Mouse (Mus musculus): ENCODE measurements at regions not wholly inside any gene's neighbourhood (a gene's known extent, or its start where the extent isn't known, plus 50 kb on each side); places are given as distances from the start of the nearest gene placed in this dataset.

GRCm38 (mm10) chr2:166386817-166387216, 231.4 kb upstream of the Sulf2 start:
- Histone ChIP-seq H3K4me3 (ENCODE audit: low read depth, low read length) (no peak overlapping the region), H3K4me1 (ENCODE audit: control insufficient read depth, insufficient read depth, low read length) (no peaks in the 10 kb centered on the region; the same call in 1 of the 2 replicates), H3K9me3 (ENCODE audit: control insufficient read depth, low read depth, low read length) (no peaks in the 10 kb centered on the region), H3K4me2 (replicated peaks; ENCODE audit: low read depth, low read length) (no peak overlapping the region), H3K27me3 (ENCODE audit: control insufficient read depth, insufficient read depth, low read length) (no peaks in the 10 kb centered on the region), H3K36me3 (ENCODE audit: control insufficient read depth, insufficient read depth, low read length) (no peaks in the 10 kb centered on the region), H3K27ac (ENCODE audit: low read length) (no peak overlapping the region), H3K9ac (replicated peaks; ENCODE audit: low read depth, low read length) (no peak overlapping the region)
- no peak for ATAC-seq (ENCODE audit: insufficient number of reproducible peaks, insufficient read depth, low FRiP score, low read depth)
- 74% methylated on average over 5 of the region's 5 CpGs for WGBS

DNA sequence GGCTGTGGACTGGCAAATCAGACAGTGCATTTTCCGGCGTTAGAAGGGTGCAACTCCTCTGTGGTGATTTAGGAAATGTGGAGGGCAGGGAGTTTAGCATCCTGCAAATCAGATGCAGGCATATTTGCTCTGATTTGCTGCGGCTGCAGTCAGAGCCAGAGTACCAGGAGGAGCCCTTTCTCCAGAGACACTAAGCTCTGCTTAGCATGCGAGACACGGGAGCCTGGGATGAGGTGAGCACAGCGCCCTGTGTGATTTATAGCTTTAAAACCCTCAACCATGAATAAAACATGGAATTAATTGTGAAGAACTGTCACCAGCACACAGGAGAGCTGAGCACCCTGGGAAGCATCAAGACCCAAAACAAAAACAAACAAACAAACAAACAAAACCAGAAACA, 229.1 kb upstream of the Sulf2 start:
- Histone ChIP-seq H3K9me3 (ENCODE audit: control insufficient read depth, low read depth, low read length) (no peaks in the 10 kb centered on the region), H3K9ac (replicated peaks; ENCODE audit: low read depth, low read length) (no peak overlapping the region), H3K27me3 (ENCODE audit: control insufficient read depth, insufficient read depth, low read length) (no peaks in the 10 kb centered on the region), H3K4me2 (replicated peaks; ENCODE audit: low read depth, low read length) (no peak overlapping the region), H3K36me3 (ENCODE audit: control insufficient read depth, insufficient read depth, low read length) (no peaks in the 10 kb centered on the region), H3K27ac (ENCODE audit: low read length) (no peak overlapping the region), H3K4me1 (ENCODE audit: control insufficient read depth, insufficient read depth, low read length) (no peaks in the 10 kb centered on the region; the same call in 1 of the 2 replicates), H3K4me3 (ENCODE audit: low read depth, low read length) (no peak overlapping the region)
- 57% methylated on average over 6 of the region's 6 CpGs for WGBS
- no peak for ATAC-seq (ENCODE audit: insufficient number of reproducible peaks, insufficient read depth, low FRiP score, low read depth)

- Histone ChIP-seq H3K9ac (replicated peaks; ENCODE audit: low read depth, low read length) (no peak overlapping the region), H3K27ac (ENCODE audit: low read length) (no peak overlapping the region), H3K36me3 (ENCODE audit: control insufficient read depth, insufficient read depth, low read length) (no peaks in the 10 kb centered on the region), H3K4me2 (replicated peaks; ENCODE audit: low read depth, low read length) (no peak overlapping the region), H3K4me1 (ENCODE audit: control insufficient read depth, insufficient read depth, low read length) (peaks cover 5% of the 10 kb centered on the region; the same call in 1 of the 2 replicates), H3K9me3 (ENCODE audit: control insufficient read depth, low read depth, low read length) (no peaks in the 10 kb centered on the region), H3K27me3 (ENCODE audit: control insufficient read depth, insufficient read depth, low read length) (no peaks in the 10 kb centered on the region), H3K4me3 (ENCODE audit: low read depth, low read length) (no peak overlapping the region)
- 86% methylated on average over 5 of the region's 5 CpGs for WGBS
- ATAC-seq (ENCODE audit: insufficient number of reproducible peaks, insufficient read depth, low FRiP score, low read depth) = no peak
These were observed 227.9 kb upstream of the Sulf2 start for GRCm38 (mm10) chr2:166383356-166383755.

- no peak for ATAC-seq (ENCODE audit: insufficient number of reproducible peaks, insufficient read depth, low FRiP score, low read depth)
- H3K4me1 ChIP-seq (ENCODE audit: control insufficient read depth, insufficient read depth, low read length) = peaks cover 16% of the 10 kb centered on the region; the same call in 1 of the 2 replicates
- no peak overlapping the region for H3K4me2 ChIP-seq (replicated peaks; ENCODE audit: low read depth, low read length)
- no peak overlapping the region for H3K27ac ChIP-seq (ENCODE audit: low read length)
- no peak overlapping the region for H3K9ac ChIP-seq (replicated peaks; ENCODE audit: low read depth, low read length)
- no peaks in the 10 kb centered on the region for H3K9me3 ChIP-seq (ENCODE audit: control insufficient read depth, low read depth, low read length)
- no peaks in the 10 kb centered on the region for H3K27me3 ChIP-seq (ENCODE audit: control insufficient read depth, insufficient read depth, low read length)
- H3K36me3 ChIP-seq (ENCODE audit: control insufficient read depth, insufficient read depth, low read length) = no peaks in the 10 kb centered on the region
- H3K4me3 ChIP-seq (ENCODE audit: low read depth, low read length) = no peak overlapping the region
- WGBS = 71% methylated on average over 7 of the region's 7 CpGs
These were observed 226.7 kb upstream of the Sulf2 start for GRCm38 (mm10) chr2:166382180-166382579.

- Histone ChIP-seq H3K27ac (ENCODE audit: low read length) (no peak overlapping the region), H3K4me2 (replicated peaks; ENCODE audit: low read depth, low read length) (no peak overlapping the region), H3K9me3 (ENCODE audit: control insufficient read depth, low read depth, low read length) (no peaks in the 10 kb centered on the region), H3K36me3 (ENCODE audit: control insufficient read depth, insufficient read depth, low read length) (no peaks in the 10 kb centered on the region), H3K4me1 (ENCODE audit: control insufficient read depth, insufficient read depth, low read length) (peaks cover 19% of the 10 kb centered on the region; the same call in 1 of the 2 replicates), H3K4me3 (ENCODE audit: low read depth, low read length) (no peak overlapping the region), H3K27me3 (ENCODE audit: control insufficient read depth, insufficient read depth, low read length) (no peaks in the 10 kb centered on the region), H3K9ac (replicated peaks; ENCODE audit: low read depth, low read length) (no peak overlapping the region)
- no peak for ATAC-seq (ENCODE audit: insufficient number of reproducible peaks, insufficient read depth, low FRiP score, low read depth)
- WGBS = 58% methylated on average over 9 of the region's 9 CpGs
These were observed 225.4 kb upstream of the Sulf2 start for GRCm38 (mm10) chr2:166380854-166381253.

DNA sequence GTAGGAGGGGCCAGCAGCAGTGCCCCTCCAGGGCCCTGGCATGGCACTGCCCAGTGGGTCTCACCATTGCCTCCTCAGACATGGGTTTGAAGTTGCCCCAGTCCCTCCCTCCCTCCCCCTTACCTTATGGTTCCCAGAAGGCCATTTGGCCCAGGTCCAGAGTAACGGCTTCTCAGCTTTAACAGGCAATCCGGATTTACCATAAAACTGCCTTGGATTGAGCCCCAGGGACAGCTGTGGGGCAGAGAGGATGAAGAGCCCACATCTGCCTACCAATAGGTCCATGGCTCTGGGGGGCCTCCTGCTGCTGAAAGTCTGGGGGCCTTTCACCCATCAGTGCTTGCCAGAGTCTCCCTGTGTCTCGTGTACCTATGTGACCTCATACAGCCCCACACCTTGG, 222.9 kb upstream of the Sulf2 start:
- H3K9ac ChIP-seq (replicated peaks; ENCODE audit: low read depth, low read length) = no peak overlapping the region
- H3K36me3 ChIP-seq (ENCODE audit: control insufficient read depth, insufficient read depth, low read length) = no peaks in the 10 kb centered on the region
- no peak overlapping the region for H3K4me3 ChIP-seq (ENCODE audit: low read depth, low read length)
- 40% methylated on average over 3 of the region's 3 CpGs for WGBS
- H3K4me2 ChIP-seq (replicated peaks; ENCODE audit: low read depth, low read length) = no peak overlapping the region
- H3K27me3 ChIP-seq (ENCODE audit: control insufficient read depth, insufficient read depth, low read length) = no peaks in the 10 kb centered on the region
- no peak for ATAC-seq (ENCODE audit: insufficient number of reproducible peaks, insufficient read depth, low FRiP score, low read depth)
- peaks cover 19% of the 10 kb centered on the region; the same call in 1 of the 2 replicates for H3K4me1 ChIP-seq (ENCODE audit: control insufficient read depth, insufficient read depth, low read length)
- no peaks in the 10 kb centered on the region for H3K9me3 ChIP-seq (ENCODE audit: control insufficient read depth, low read depth, low read length)
- no peak overlapping the region for H3K27ac ChIP-seq (ENCODE audit: low read length)

DNA sequence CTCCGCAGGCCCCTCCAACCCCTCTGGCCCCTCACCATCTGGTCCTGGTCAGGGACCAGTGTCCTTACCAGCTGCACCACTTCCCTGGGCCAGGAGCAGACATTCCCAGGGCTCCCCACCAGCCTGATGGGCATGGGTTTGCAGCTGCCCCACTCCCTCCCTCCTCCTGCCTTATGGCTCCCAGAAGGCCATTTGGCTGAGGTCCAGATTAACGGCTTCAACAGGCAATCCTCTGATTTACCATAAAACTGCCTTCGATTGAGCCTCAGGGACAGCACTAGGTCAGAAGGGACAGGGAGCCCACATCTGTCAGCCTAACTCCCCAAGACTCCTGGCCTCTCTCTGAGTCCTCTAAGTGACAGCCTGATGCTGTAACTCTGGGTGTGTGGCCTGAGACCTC, 221.9 kb upstream of the Sulf2 start:
- H3K9me3 ChIP-seq (ENCODE audit: control insufficient read depth, low read depth, low read length) = no peaks in the 10 kb centered on the region
- no peak overlapping the region for H3K9ac ChIP-seq (replicated peaks; ENCODE audit: low read depth, low read length)
- H3K27me3 ChIP-seq (ENCODE audit: control insufficient read depth, insufficient read depth, low read length) = no peaks in the 10 kb centered on the region
- no peak overlapping the region for H3K4me2 ChIP-seq (replicated peaks; ENCODE audit: low read depth, low read length)
- no peak overlapping the region for H3K4me3 ChIP-seq (ENCODE audit: low read depth, low read length)
- 30% methylated on average over 3 of the region's 3 CpGs for WGBS
- no peaks in the 10 kb centered on the region for H3K36me3 ChIP-seq (ENCODE audit: control insufficient read depth, insufficient read depth, low read length)
- ATAC-seq (ENCODE audit: insufficient number of reproducible peaks, insufficient read depth, low FRiP score, low read depth) = no peak
- peaks cover 19% of the 10 kb centered on the region; the same call in 1 of the 2 replicates for H3K4me1 ChIP-seq (ENCODE audit: control insufficient read depth, insufficient read depth, low read length)
- H3K27ac ChIP-seq (ENCODE audit: low read length) = peak overlapping the region; percentile 48; the same call in 1 of the 2 replicates

DNA sequence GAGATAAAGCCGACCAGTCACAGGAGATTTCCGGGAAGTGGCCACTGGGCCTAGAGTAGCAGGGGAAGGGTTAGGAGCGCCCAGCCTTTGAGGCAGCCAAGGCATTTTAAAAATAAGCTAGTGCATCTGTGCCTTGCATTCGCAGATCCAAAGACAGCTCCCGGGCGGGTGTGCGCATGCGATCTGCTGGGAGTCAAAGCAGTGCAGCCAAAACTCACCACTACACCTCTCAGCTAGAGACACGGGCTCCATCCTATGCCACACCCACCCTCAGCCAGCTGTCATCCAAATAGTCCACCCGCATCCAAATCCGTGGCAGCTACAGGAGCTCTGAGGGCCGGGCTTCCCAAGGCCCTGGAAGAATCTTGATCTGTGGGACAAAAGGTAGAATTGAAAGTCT, 220.2 kb upstream of the Sulf2 start:
- WGBS = 86% methylated on average over 12 of the region's 12 CpGs
- no peak for ATAC-seq (ENCODE audit: insufficient number of reproducible peaks, insufficient read depth, low FRiP score, low read depth)
- Histone ChIP-seq H3K4me3 (ENCODE audit: low read depth, low read length) (no peak overlapping the region), H3K4me2 (replicated peaks; ENCODE audit: low read depth, low read length) (no peak overlapping the region), H3K36me3 (ENCODE audit: control insufficient read depth, insufficient read depth, low read length) (no peaks in the 10 kb centered on the region), H3K27me3 (ENCODE audit: control insufficient read depth, insufficient read depth, low read length) (no peaks in the 10 kb centered on the region), H3K9me3 (ENCODE audit: control insufficient read depth, low read depth, low read length) (no peaks in the 10 kb centered on the region), H3K9ac (replicated peaks; ENCODE audit: low read depth, low read length) (no peak overlapping the region), H3K27ac (ENCODE audit: low read length) (no peak overlapping the region), H3K4me1 (ENCODE audit: control insufficient read depth, insufficient read depth, low read length) (peaks cover 19% of the 10 kb centered on the region; the same call in 1 of the 2 replicates)

DNA sequence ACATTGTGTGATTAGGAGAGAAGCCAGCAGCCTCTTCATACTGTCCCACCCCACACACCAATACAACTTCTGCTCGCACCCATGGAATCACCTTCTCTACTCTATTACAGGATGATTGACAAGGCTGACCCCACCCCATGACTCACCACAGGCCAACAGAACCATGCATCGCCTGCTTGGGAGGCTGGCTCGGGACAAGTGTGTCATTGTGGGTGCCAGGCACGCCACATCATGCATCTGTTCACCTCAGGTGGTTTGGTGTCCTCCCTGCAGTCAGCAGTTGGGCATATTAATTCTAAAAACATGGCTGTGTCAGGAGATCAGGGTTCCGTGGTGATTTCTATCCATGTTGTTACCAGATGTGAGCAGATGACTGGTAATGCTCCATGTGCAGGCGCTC, 215.3 kb upstream of the Sulf2 start:
- H3K9me3 ChIP-seq (ENCODE audit: control insufficient read depth, low read depth, low read length) = peaks cover 11% of the 10 kb centered on the region; the same call in 1 of the 2 replicates
- ATAC-seq (ENCODE audit: insufficient number of reproducible peaks, insufficient read depth, low FRiP score, low read depth) = no peak
- no peaks in the 10 kb centered on the region for H3K36me3 ChIP-seq (ENCODE audit: control insufficient read depth, insufficient read depth, low read length)
- no peaks in the 10 kb centered on the region for H3K27me3 ChIP-seq (ENCODE audit: control insufficient read depth, insufficient read depth, low read length)
- no peak overlapping the region for H3K9ac ChIP-seq (replicated peaks; ENCODE audit: low read depth, low read length)
- no peak overlapping the region for H3K27ac ChIP-seq (ENCODE audit: low read length)
- 74% methylated on average over 6 of the region's 6 CpGs for WGBS
- no peak overlapping the region for H3K4me2 ChIP-seq (replicated peaks; ENCODE audit: low read depth, low read length)
- H3K4me1 ChIP-seq (ENCODE audit: control insufficient read depth, insufficient read depth, low read length) = 0 out of 2 replicates have a peak, but pooled peaks cover 5% of the 10 kb centered on the region
- no peak overlapping the region for H3K4me3 ChIP-seq (ENCODE audit: low read depth, low read length)

All from stomach, embryonic 14.5 days (tissue).